Mouse (Mus musculus) yolk sac, embryonic 10.5 days (tissue): ENCODE data around the gene Armh1.
"Not testable (repeated sequence)": the region's sequence is repeated elsewhere in the genome, so short reads cannot be mapped to it uniquely, and the experiment has no call there.

Experiments used
- DNase-seq: peaks from one replicate; pipeline ENCODE4 v3.0.0-alpha.2; 2017; ENCODE audit warnings: low spot score

The Armh1 gene

DNA sequence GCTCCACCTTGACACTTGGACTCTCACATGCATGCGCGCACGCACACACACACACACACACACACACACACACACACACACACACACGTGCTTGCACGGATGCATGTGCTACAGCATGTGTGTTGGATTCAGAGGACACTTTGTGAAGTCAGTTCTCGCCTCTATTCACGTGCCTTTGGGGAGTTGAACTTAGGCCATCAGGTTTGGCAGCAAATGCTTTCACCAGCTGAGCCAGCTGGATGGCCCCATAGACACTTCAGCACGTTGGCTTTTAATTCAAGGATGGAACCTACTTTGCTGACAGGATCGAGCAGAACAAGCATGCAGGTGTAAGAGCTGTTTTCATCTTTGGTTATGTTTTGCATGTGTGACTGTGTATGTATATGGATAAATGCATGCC is 30.1 kb downstream of the Armh1 start:
- DNase-seq, result no peak

DNA sequence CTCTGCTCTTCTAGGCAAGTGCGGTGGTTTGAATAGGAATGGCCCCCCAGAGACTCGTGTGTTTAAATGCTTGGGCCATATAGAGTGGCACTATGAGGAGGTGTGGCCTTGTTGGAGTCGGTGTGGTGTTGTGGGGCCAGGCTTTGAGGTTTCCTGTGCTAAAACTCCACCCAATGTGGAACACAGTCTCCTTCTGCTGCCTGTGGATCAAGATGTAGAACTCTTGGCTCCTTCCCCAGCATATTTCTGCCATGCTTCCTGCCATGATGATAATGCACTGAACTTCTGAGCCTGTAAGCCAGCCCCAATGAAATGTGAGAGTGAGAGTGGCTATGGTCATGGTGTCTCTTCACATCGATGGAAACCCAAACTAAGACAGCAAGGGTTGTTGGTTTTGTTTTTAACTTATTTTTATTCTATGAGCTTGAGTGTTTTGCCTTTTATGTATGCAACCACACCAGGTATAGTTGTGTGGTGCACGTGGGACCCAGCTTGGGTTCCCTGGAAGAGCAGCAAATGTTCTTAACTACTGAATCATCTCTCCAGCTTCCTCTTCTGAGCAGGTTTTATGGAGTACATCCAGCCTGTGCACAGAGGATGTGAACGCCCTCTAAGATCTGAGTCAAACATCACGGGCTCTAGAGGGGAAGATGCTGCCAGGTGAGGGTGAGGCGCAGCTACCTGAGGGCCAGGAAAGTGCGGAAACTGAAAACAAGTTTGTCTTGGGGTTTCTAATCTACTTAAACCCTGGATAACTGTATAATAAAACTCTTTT is 31.0 kb downstream of the Armh1 start:
- no peak for DNase-seq

DNA sequence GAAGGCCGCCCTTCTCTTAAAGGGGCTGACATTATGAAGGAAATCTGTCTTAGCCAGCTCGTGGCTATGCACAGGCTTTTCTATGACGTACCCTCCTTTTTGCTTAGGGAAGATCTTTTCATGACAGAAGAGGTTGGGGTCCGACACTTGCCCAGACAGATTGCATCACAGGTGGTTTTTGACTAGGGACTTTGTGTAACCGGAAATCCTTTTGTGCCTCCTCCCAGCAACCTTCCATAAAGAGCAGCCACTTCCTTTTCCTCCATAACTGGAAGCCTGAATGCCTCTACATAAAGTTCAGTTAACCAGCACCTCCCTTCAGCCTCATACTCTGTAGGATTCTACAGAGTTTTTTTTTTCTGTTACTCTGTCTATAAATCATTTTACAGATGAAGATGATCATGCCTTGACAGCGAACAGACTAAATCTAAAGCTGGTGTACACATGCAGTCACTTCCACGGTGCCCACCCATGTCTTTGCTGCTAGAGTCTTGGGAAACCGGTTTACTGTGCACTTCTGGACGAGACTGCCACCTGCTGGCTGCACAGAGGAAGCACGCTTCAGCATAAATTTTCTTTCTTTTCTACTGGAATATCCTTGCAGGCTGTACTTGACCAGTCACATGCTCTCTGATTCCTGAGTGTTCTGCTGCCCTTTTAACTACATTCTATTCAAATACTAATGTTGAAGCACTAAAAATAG is 33.3 kb downstream of the Armh1 start:
- peak; percentile 42 for DNase-seq

DNA sequence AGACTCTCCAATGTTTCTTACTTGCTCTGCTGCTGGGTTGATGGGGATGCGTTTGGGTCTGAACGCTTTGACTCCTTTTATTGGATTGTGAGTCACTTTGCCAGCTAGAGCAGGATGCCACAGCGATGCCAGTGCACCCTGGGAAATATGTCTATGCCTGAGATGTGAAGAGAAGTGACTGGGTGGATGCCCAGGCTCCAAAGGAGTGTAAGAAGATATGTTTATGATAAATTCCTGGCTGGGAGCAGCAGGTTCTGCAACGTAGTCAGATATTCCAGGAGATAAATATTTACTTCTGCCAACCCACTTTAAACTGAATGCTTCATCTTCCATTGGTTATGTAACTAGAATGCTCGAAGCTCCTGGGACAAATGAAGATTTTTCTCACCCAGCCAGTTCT is 34.9 kb downstream of the Armh1 start:
- DNase-seq, result no peak

DNA sequence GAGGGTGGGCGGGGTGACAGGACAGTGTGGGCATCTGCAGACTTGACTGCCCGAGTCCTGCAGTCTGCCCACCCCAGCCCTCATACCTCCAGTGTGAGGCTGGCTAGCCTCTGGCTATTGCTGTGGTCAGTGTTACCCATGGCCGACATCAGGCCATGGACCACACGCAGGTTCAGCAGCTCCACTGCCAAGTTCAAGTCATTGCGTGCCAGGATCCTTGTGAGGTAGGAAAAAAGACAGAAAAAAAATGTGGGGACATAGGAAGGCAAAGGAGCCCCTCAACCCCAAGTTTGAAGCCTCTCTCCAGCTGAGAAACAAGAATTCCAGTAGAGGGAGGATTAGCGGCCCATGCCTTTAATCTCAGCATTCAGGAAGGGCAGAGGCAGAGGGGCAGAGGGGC is 37.7 kb downstream of the Armh1 start:
- DNase-seq, result no peak

DNA sequence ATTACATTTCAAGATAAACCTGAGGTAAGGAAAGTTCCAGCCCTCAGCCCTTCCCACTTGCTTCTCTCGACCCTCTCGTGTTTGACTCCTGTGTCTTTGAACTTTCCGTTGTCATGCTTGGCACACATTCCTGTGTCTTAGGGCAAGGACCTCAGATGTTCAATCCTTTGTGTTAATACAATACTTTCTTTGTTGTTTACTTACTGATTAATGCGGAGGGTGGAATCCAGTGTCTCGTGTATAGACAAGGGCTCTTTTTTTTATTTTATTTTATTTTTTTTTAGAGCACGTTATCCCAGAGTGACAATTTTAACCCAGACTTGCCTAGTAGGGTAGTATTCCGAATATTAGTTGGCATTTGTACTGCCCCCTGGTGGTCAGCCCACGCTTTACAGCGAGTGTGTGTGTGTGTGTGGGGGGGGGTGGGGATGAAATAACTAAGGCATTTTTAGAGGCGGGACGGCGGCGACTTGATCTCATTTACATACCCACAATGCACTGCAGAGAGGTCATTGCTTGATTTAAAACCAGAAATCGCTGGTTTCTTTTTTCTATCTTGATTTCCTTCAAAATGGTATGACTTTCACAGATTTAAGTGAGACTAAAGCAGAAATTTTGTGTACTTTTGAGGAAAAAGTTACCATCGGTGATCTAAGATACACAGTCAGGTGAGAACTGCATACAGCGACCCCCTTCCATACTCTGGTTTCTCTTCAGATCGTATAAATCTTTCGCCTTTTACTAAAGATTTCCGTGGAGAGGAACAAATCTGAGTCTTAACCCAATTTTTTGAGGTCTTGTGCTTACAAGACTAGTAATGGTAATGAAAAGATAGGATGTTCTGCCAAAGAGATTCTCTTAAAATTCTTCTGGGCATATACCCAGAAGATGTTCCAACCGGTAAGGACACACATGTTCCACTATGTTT is 41.5 kb downstream of the Armh1 start:
- peak; percentile 74 for DNase-seq

DNA sequence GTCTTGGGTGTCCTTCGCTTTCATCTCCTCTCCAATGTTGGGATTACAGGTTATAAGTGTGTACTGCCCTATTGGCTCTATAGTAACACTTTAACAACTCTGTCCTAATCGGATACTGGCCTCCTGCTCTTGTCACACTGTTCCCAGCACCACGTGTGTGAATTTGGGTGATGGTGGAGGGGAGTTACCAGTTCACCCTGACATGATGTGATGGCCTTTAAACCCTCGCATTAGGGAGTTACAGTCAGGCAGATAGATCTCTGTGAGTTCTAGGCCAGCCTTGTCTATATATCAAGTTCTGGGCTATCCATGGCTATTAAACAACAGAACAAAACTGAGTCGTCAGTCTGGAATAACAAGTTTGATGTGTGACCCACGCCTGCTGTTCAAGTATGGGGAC is 42.3 kb downstream of the Armh1 start:
- DNase-seq, result no peak

DNA sequence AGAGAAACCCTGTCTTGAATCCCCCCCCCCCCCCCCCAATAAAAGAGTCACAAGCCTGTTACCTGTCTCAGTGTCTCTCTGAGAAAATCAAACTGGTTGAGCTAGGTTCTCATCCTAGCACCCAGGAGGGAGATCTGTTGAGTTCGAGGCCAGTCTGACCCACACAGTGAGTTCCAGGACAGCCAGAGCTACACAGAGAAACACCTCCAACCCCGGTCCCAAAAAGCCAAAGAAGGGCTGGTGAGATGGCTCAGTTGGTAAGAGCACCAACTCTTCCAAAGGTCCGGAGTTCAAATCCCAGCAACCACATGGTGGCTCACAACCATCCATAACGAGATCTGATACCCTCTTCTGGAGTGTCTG is 49.0 kb downstream of the Armh1 start:
- DNase-seq, result no peak

DNA sequence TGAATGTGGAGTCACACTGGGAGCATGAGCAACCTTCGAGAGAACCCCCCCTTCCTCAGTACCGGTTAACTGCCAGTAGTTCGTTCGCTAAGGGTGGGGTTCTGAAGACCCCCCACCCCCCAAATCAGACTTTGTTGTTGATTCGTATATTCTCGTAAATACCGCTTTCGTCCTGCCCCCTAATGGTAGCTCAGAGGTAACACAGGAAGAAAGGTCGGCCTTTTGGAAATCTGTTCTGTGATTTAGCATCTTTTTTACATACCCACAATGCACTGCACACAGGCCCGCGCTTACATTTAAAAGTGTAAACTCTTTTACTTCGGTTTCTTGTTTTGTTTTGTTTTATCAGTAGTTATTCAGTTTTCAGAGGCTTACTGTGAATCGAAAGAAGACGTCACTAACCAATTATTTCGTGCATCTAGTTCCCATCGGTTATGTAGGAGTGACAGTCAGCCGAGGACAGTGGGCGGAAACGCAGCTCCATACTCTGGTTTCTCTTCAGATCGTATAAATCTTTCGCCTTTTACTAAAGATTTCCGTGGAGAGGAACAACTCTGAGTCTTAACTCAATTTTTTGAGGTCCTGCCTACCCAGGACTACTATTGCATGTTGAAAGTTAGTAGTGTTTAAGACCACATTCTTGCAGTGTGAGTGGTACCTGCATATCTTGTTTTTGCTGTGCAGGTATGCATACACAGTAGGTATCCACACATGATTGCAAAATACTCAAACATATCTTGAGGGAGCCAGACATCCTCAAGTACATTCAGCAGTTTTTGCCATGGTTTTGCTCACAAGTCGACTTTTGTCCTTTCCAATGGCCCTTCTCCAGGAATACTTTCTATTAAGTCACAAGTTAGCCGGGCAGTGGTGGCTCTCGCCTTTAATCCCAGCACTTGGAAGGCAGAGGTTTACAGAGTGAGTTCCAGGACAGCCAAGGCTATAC is 49.6 kb downstream of the Armh1 start:
- DNase-seq, result peak; percentile 83

DNA sequence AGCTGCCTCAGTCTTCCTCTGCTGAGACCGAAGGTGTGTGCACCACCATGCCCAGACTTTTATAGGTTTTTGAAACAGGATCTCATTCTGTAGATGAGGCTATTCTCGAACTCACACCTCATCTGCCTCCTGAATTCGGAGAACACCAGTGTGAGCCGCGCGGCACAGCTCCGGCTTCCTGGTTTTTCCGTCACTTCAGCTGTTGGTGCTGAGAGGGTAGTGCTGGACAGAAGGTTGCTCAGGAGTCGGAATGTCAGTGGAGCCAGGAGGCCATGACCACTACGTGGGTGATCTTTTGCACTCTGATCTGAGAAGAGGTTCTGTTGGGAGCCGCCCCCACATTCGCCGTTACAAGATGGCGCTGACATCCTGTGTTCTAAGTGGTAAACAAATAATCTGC is 60.1 kb downstream of the Armh1 start:
- no peak for DNase-seq

DNA sequence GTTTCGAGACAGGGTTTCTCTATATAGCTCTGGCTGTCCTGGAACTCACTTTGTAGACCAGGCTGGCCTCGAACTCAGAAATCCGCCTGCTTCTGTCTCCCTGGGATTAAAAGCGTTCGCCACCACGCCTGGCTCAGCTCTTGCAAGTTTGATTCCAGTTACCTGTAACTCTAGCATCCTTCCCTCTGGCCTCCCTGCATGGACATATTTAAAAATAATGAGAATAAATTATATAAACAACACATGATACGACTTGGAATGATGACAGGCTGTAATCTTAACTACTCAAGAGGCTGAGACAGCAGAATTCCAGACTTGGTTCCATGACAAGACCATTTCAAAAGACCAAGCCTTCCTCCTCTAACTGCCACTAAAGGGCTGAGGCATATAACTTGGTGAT is 61.3 kb downstream of the Armh1 start:
- no peak for DNase-seq

DNA sequence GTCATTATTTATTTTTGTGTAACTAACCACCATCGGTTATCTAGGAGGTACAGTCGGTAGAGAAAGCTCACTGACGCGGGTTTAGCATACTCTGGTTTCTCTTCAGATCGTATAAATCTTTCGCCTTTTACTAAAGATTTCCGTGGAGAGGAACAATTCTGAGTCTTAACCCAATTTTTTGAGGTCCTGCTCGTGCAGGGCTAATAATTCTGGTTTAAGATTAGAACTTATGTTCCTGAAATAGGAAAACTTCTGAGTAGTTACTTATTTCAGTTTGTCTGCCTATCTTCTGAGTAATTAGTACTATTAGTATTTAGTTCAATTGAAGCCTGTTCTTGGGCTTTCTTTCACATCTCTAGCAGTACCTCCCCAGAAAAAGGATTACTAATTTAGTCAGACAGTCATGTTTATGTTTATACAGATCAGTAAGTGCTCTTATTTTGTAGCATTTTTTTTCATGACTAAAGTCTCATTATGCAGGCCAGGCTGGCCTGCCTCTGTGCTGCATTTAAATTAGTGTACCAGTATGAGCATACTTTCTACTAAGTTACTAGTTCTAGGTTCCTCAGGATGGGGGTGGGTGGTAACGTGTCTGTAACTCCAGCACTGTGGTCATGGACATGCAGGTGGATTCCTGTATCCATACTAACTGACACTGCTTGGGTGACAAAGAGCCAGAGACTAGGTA is 61.9 kb downstream of the Armh1 start:
- DNase-seq, result peak; percentile 81

DNA sequence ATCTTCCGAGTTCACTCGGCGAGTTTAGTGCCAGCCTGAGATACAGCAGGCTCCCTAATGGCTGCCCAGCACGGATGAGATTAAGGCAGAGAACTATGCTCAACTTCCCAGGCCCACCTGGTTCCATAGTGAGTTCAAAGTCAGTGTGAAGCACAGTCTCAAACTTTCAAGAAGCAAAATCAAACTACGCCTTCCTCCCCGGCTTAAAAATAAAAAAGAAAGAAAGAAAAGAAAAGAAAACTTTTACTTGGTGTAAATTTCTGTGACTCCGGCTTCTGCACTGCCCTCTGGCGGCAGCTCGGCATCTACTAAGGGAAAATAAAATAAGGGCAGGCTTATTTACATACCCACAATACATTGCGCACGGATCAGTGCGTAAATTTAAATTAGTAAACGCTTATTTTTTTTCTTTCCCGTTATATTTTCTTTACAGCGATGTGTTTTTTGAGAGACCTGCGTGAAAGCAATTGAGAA is 62.5 kb downstream of the Armh1 start:
- DNase-seq, result peak; percentile 87

DNA sequence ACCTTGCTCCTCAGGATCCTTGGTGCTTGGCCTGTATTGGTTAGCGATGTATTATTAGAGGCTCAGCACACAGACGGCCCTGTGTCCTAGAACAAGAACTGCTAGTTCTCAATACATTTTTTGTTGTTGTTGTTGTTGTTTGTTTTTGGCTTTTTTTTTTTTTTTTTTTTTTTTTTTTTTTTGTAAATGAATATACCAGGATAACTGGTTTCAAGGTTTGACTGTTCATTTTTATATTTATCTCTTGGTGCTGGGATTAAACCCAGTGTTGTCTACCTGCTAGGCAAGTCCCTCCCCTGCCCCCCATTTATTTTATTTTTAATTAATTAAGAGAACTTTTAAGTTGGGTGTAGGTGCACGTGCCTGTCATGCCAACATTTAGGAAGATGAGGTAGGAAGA is 63.0 kb downstream of the Armh1 start:
- DNase-seq, result no peak

DNA sequence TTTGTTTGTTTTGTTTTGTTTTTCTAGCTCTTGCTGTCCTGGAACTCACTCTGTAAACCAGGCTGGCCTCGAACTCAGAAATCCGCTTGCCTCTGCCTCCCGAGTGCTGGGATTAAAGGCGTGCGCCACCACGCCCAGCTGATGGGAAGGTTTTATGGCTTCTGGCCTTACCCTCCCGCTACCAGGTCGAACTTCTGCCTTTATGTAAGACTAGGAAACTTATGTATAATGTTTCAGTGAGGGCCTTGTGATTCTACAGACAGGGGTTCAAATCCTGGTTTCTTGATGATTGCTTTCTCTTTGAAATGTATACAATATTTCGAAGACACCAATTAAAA is 69.2 kb downstream of the Armh1 start:
- not testable (repeated sequence) for DNase-seq

DNA sequence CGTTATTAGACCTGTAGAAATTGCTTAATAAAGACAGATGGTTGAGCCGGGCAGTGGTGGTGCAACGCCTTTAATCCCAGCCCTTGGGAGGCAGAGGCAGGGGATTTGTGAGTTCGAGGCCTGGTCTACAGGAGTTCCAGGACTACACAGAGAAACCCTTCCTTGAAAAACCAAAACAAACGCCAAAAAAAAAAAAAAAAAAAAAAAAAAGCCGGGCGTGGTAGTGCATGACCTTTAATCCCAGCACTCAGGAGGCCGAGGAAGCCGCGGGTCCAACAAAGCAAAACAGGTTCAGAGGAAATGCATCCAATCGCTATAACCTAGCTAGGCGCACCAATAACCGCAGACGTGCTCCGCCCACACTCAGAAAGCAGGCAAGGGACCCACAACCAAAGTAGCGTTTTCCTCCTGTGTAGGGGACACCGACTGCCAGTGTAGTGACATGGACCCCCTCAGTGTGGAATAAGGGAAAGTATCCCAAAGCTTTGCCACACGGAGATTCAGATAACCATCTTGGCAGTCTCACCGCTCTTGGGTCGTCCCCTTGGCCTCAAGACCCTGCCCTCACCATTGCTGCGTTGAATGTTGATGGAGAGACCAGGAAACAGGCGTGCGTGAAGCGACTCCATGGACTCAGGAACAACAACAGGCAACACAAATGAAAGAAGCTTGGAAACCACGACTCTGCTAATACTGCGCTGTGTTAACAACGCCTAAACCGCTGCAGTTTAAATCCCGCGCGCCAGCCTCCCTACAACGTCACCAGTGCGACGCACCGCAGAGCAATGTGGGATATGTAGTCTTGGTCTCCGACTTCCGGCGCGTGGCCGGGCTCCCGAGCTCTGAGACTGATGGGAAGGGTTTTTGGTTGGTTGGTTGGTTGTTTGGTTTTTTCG is 69.8 kb downstream of the Armh1 start, which contains the start of gene Kif2c:
Gene Kif2c (minus strand): TSS at position 777 of the 896 bp plus-strand sequence.
- DNase-seq, result peak; percentile 91

DNA sequence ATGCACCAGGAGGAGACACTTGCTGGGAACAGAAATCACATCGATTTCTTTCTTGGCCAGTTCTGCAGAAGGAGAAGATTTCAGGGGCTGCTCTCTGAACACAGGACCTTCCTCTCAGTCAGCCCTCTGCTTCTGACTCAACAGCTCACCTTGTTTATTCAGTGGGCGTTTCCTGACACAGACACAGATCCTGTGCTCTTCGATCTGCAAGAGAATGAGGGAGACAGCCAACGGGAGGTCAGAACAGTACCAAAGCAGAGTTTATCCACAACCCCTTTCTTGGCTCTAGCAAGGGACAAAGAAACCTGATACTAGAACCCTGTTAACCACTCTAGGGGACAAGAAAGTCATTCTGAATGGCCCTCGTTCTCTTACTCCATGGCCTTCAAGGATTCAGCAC is 82.0 kb downstream of the Armh1 start:
- peak; percentile 42 for DNase-seq
